Comparison of ENCODE assay signal across 19 mouse cellular contexts in the genomic region with DNA sequence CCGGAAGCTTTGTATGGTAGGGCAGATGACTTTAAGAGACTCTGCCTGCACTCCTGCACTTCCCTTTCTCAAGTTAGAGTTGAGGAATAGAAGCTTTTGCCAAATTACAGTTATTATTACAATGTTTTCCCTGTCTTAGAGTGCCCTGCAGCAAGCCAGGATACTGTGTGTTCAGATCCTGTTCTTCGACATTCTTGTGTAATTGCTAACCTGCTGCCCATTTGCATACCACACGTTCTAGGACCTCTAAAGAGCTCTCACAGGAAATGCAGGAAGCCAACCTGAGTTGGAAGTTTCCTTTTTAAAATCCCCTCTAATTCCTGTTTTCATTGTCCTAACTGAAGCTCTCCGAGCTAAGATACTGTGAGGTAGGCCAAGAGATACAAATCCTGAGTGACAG. TPM values are rescaled to one million over a fixed set of nuclear protein-coding genes. Genes with fewer than 3 reads are reported as not detected.
DNase-seq lines count a peak whose midpoint lies in the region; ATAC-seq lines count a peak whose summit lies in the region.
"Had no signal": no experiment of that assay in that cellular context is flagged by ENCODE, and none has a peak within 500 bp of the region (broad histone marks: within the 10 kb centered on the region; RNA-seq: fewer than 3 reads in every experiment).

No protein-coding gene starts in this region.

- no peaks in the 10 kb centered on the region for H3K36me3 ChIP-seq in embryonic facial prominence, embryonic 15.5 days
- H3K36me3 ChIP-seq: embryonic facial prominence, embryonic 12.5 days; forebrain, embryonic 12.5 days; midbrain, embryonic 13.5 days had no signal

- no peak for ATAC-seq in embryonic facial prominence, embryonic 15.5 days (ENCODE audit: insufficient number of reproducible peaks, low FRiP score, low TSS enrichment, low read depth)
- ATAC-seq: hindbrain, embryonic 16.5 days; midbrain, embryonic 13.5 days had no signal

- DNase-seq in kidney, adult 9 months, result peak; percentile 32
- no peak for DNase-seq in kidney, postnatal 4 days
- peak; percentile 46 to 68 for DNase-seq in lung, adult 18-20 months
- DNase-seq in lung, postnatal 36 days, result peak; percentile 72
- no peak for DNase-seq in adrenal gland, postnatal 4 days (ENCODE audit: low spot score in 2 of 2)
- no peak for DNase-seq in ovary, postnatal 14 days (ENCODE audit: low spot score)
- no peak for DNase-seq in adrenal gland, postnatal 25 days
- DNase-seq: cerebellum, adult 11-12 months; cerebellum, postnatal 36 days; heart, adult 11 months; thymus, adult 18-20 months had no signal

- H3K27me3 ChIP-seq in embryonic facial prominence, embryonic 15.5 days, result no peaks in the 10 kb centered on the region
- H3K27me3 ChIP-seq: embryonic facial prominence, embryonic 12.5 days; forebrain, embryonic 12.5 days; midbrain, embryonic 13.5 days had no signal

- H3K4me1 ChIP-seq in embryonic facial prominence, embryonic 15.5 days, result peaks cover 9% of the 10 kb centered on the region; the same call in 1 of the 2 replicates
- H3K4me1 ChIP-seq: embryonic facial prominence, embryonic 12.5 days; forebrain, embryonic 12.5 days; midbrain, embryonic 13.5 days had no signal

- H3K4me2 ChIP-seq in embryonic facial prominence, embryonic 15.5 days (replicated peaks), result no peak overlapping the region
- H3K4me2 ChIP-seq: embryonic facial prominence, embryonic 12.5 days; forebrain, embryonic 12.5 days; midbrain, embryonic 13.5 days had no signal

- H3K27ac ChIP-seq in embryonic facial prominence, embryonic 15.5 days (replicated peaks), result peak overlapping the region; percentile 58
- H3K27ac ChIP-seq: embryonic facial prominence, embryonic 12.5 days; forebrain, embryonic 12.5 days; midbrain, embryonic 13.5 days had no signal

- no peak overlapping the region for H3K4me3 ChIP-seq in embryonic facial prominence, embryonic 15.5 days (replicated peaks)
- H3K4me3 ChIP-seq: embryonic facial prominence, embryonic 12.5 days; forebrain, embryonic 12.5 days; midbrain, embryonic 13.5 days had no signal

- H3K9me3 ChIP-seq in embryonic facial prominence, embryonic 15.5 days (replicated peaks), result no peaks in the 10 kb centered on the region
- H3K9me3 ChIP-seq: embryonic facial prominence, embryonic 12.5 days; forebrain, embryonic 12.5 days; midbrain, embryonic 13.5 days had no signal

- no peak overlapping the region for H3K9ac ChIP-seq in embryonic facial prominence, embryonic 15.5 days
- H3K9ac ChIP-seq: embryonic facial prominence, embryonic 12.5 days; forebrain, embryonic 12.5 days; midbrain, embryonic 13.5 days had no signal

- WGBS in embryonic facial prominence, embryonic 15.5 days, result 28% methylated on average over 4 of the region's 4 CpGs

RNA-seq across cellular contexts. Expression of gene Cib2, which starts 6.9 kb away (rescaled TPM):
- 25.2 and 25.7 TPM in 2 replicates for polyA plus RNA-seq in embryonic facial prominence, embryonic 15.5 days (2015; fragmentation: Nextera tagmentation; extraction: Ambion mirVana)
- 10 to 100 TPM; 10.4 to 12.2 TPM for total RNA-seq in adrenal gland, postnatal 4 days (2021)
- 37.7 and 48.6 TPM in 2 replicates for total RNA-seq in adrenal gland, postnatal 25 days (2021)

RNA-seq across cellular contexts. Expression of gene Idh3a, which starts 19.2 kb away (rescaled TPM):
- polyA plus RNA-seq in embryonic facial prominence, embryonic 15.5 days (2015; fragmentation: Nextera tagmentation; extraction: Ambion mirVana), result 104 TPM in 2 replicates
- total RNA-seq in adrenal gland, postnatal 4 days (2021), result 100 to 1,000 TPM; 193 to 223 TPM
- total RNA-seq in adrenal gland, postnatal 25 days (2021), result 223 and 260 TPM in 2 replicates

RNA-seq across cellular contexts. Expression of gene Sh2d7, which starts 28.2 kb away (rescaled TPM):
- 0.12 TPM in 1 of 2 replicates, not detected in the other for polyA plus RNA-seq in embryonic facial prominence, embryonic 15.5 days (2015; fragmentation: Nextera tagmentation; extraction: Ambion mirVana)
- not detected for total RNA-seq in adrenal gland, postnatal 4 days (2021)
- total RNA-seq in adrenal gland, postnatal 25 days (2021), result not detected in 2 replicates
- polyA plus RNA-seq: heart, embryonic 16.5 days; limb, embryonic 11.5 days; midbrain, embryonic 13.5 days; urinary bladder, adult 2 months had no signal

Comparison
In these comparisons a context has a peak if more than half of its experiments do, and no peak if none do; other contexts are left out.
1. DNase-seq: peak in kidney, adult 9 months (single experiment), lung, adult 18-20 months (2 of 2) and lung, postnatal 36 days (single experiment); none in kidney, postnatal 4 days (0 of 2), adrenal gland, postnatal 4 days (0 of 2), ovary, postnatal 14 days (single experiment) and adrenal gland, postnatal 25 days (single experiment).